Mouse (Mus musculus): ENCODE data around the gene Ppm1d.

DNA sequence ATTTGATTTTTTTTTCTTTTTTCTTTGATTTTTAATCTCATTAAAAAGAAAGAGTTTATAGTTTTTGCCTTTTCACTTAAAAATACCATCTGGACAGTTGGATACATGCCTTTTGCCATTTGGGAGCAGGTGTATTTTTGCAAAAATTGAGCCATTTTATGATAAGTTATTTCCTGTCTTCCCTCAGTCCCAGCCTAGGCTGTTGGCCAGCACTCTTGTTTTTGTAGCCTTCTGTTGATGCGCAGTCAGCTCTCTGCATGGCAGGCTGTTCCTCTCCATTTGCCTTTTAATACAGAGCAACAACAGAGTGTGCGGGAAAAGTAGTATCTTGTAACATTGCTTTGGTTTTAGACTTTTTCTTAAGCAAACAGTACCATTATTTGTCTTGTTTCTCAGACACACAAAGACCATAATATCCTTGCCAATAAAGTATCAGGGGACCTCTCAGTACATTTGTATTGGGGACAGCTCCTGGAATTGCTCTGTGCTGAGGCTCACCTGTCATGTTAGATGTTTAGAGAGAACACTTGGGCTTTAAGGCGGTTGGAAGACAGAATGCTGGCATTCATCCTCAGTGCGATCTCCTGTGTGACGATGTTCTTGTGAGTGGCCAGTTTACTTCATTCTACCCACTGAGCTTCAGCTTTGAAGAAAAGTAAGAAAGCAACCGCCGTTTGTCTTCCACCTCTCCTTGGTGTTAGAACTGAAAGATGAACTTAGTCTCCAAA lies 18.3 kb downstream of the Ppm1d start:
- TF ChIP-seq POLR2A (IDR thresholded peaks at IDR 0.05; ENCODE audit: control insufficient read depth, extremely low read depth, insufficient read depth, low read length, poor library complexity) (no peak), CTCF (IDR thresholded peaks at IDR 0.05; ENCODE audit: borderline replicate concordance, control insufficient read depth, extremely low read depth, insufficient read depth, low read length, poor library complexity) (no peak)

All from thymus, adult 2 months (tissue).